Mouse (Mus musculus) effector memory CD4-positive, alpha-beta T cell, adult 7 months (primary cell): Measurements from ENCODE around the gene Slc37a1. TPM values are rescaled to one million over a fixed set of nuclear protein-coding genes. Genes with fewer than 3 reads are reported as not detected.

Experiments used
- polyA plus RNA-seq: library from polyadenylated mRNA; unstranded; fragments of 100-300 nt; shearing (Covaris generic); gene quantifications from one replicate; pipeline ENCODE4 v1.2.1, GENCODE M21; 2017

Gene Slc37a1
- polyA plus RNA-seq, result 59.2 TPM

DNA sequence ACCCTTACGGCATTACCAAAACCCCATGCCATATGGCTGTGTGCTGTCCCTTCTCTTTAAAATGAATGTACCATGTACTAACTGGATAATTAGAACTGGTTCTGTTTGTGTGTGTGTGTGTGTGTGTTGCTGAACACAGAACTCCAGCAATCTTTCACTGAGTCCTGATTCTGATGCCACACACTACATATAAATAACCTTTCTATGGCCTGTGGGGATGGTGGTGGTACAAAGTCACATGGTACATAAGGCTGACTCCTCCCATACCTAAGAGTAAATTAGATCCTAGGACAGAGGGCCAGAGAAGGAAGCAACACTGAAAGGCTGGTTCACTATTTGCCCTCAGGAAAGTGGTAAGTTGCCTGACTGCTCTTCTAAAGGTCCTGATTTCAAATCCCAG lies at the start of gene Slc37a1:
Gene Slc37a1 (plus strand): TSS at position 301 of the 400 bp plus-strand sequence.

DNA sequence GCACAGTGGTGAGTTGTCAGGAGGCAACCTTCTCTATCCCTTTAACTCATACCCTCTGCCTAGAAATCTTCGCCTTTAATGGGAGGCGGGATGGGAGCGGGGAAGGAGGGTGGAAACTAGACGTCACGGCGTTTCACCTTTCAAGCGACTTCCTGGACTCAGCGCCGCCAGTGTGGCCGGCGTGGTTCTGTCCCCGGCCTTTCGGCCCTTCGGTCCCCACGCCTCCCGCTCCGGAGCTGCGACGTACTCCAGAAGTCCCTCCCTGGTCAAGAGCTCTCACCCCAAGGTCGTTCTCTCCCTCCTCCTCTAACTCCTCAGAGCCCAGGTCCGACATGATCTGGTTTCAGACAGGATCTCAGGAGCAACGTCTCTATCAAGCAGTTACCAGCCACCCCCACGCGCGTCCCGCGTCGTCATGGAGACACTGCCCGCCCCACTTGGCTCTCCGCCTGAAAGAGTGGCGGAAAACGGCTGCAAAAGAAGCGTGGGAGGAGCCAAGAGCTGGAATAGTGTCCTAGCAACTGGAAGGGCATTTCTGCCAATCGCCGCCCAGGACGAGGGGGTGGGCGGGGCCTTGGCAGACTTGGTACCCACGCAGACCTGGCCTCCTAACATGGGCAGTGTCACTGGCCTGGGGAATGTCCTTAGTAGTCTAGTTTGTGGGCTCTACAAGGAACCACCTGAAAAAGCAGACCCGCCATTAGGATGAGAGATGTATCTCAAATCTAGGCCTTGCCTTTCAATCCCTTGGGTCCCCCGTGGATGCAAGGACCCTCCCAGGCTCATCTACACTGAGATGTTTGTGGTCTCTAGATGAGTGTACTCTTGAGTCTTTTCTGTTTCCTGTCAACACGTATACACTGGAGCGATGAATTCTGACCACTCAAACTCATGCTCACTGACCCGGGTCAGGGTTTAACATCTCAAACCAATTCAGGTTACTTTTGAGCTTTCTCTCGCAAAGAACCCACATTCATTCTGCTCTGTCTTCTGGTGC lies 9.4 kb upstream of the Slc37a1 start, which contains the start of gene Rsph1:
Gene Rsph1 (minus strand): TSS at position 462 of the 997 bp plus-strand sequence.

DNA sequence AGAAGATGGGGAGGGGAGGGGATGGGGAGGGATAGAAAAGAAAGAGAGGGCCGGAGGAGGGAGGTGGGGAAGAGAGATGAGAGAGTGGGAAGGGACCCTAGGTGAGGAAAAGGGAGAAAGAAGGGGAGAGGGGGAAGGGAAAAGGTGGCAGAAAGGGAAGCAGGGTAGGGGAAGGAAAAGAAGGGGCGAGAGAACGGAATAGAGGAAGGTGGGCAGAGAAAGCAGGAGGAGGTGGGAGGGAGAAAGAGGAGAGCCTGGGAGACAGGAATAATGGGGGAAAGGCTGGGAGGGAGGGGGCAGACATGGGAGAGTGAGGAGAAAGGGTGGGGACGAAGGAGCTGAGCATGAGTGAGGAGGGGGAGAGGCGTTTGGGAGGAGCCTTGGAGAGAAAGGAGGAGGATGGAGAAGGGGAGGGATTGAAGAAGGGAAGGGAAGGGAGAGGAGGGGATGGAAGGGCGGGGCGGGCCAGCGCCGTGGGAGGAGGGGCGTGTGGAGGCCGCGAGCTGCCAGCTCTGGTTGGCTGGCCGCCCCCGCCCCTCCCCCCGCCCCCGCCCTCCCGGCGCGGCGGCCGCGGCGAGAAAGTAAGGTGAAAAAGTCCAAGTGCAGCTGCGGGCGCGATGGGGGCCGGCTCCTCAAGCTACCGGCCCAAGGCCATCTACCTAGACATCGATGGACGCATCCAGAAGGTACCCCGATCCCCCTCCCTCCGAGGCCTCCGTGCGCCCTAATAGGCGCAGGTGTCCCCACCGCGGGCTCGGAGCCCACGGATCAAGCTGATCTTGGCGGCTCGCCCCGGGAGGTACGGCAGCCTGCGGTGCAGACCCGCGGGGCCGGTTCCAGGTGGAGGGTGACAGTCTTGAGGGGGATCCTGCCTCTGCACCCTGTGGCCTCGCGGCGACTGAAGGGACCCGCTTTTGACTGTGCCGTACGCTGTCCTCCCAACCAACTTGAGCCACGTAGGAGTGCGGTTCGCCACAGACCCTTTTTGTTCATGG lies 99.4 kb downstream of the Slc37a1 start, which contains the start of gene Pde9a:
Gene Pde9a (plus strand): TSS at position 540 of the 995 bp plus-strand sequence.

Other genes starting within 250 kb of the Slc37a1 start
- 20.0 TPM for gene Abcg1, start 229.1 kb upstream of the Slc37a1 start, polyA plus RNA-seq
- not detected for gene Tff3, start 157.1 kb upstream of the Slc37a1 start, polyA plus RNA-seq
- not detected for gene Tff2, start 142.5 kb upstream of the Slc37a1 start, polyA plus RNA-seq
- gene Tff1, start 121.5 kb upstream of the Slc37a1 start, polyA plus RNA-seq, result not detected
- gene Tmprss3, start 87.8 kb upstream of the Slc37a1 start, polyA plus RNA-seq, result not detected
- 207 TPM for gene Ubash3a, start 78.9 kb upstream of the Slc37a1 start, polyA plus RNA-seq
- 0.88 TPM for gene Rsph1, start 9.4 kb upstream of the Slc37a1 start, polyA plus RNA-seq
- not detected for gene Pde9a, start 99.4 kb downstream of the Slc37a1 start, polyA plus RNA-seq
- 27.5 TPM for gene Wdr4, start 233.2 kb downstream of the Slc37a1 start, polyA plus RNA-seq
- 161 TPM for gene Ndufv3, start 233.3 kb downstream of the Slc37a1 start, polyA plus RNA-seq